Mouse (Mus musculus) kidney, embryonic 15.5 days (tissue): ENCODE results near the gene Cxadr. TPM values are rescaled to one million over a fixed set of nuclear protein-coding genes. Genes with fewer than 3 reads are reported as not detected.

Experiments used
- ATAC-seq: fragments of 200-750 bp; cut with Nextera tagmentation; replicated peaks from 2 replicates; pipeline ENCODE4 v1.8.0; 2017; ENCODE audit warnings: moderate TSS enrichment; ENCODE audit not compliant: low FRiP score
- H3K27ac ChIP-seq: fragments of 300-500 bp; sonication (generic); 2 replicates; pipeline ENCODE4 v1.5.1; 2015; ENCODE audit warnings: mild to moderate bottlenecking, inconsistent platforms
- H3K27me3 ChIP-seq: fragments of 300-500 bp; sonication (generic); 2 replicates; pipeline ENCODE4 v1.6.1; 2015; ENCODE audit warnings: inconsistent platforms
- H3K36me3 ChIP-seq: fragments of 300-500 bp; sonication (generic); 2 replicates; pipeline ENCODE4 v1.6.1; 2015; ENCODE audit warnings: inconsistent platforms
- H3K4me1 ChIP-seq: fragments of 300-500 bp; sonication (generic); 2 replicates; pipeline ENCODE4 v1.6.1; 2015; ENCODE audit warnings: inconsistent platforms
- H3K4me2 ChIP-seq: fragments of 300-500 bp; sonication (generic); 2 replicates; pipeline ENCODE4 v1.6.1; 2015; ENCODE audit warnings: moderate library complexity, mild to moderate bottlenecking, inconsistent platforms
- H3K4me3 ChIP-seq: fragments of 300-500 bp; sonication (generic); replicated peaks from 2 replicates; pipeline ENCODE4 v1.5.1; 2015; ENCODE audit warnings: mild to moderate bottlenecking, inconsistent platforms
- H3K9ac ChIP-seq: fragments of 300-500 bp; sonication (generic); 2 replicates; pipeline ENCODE4 v1.6.1; 2015; ENCODE audit warnings: mild to moderate bottlenecking, inconsistent platforms
- H3K9me3 ChIP-seq: fragments of 300-500 bp; sonication (generic); replicated peaks from 2 replicates; pipeline ENCODE4 v1.6.1; 2016; ENCODE audit warnings: inconsistent platforms
- WGBS: fragments of 180-500 bp; shearing (Covaris S2); methylation state at CpG from one replicate; pipeline ENCODE4 v1.1.7; 2015; ENCODE audit warnings: mixed read lengths; 5-methylcytosine and 5-hydroxymethylcytosine counted together
- polyA plus RNA-seq: library from polyadenylated mRNA; unstranded; fragments of >200 nt; fragmentation: Nextera tagmentation; extraction: Ambion mirVana; gene quantifications from 2 replicates; pipeline ENCODE4 v1.2.1, GENCODE M21; 2015

Cxadr gene
- polyA plus RNA-seq, 1 experiment from 2014 or later = 32.0 TPM

GRCm38 (mm10) chr16:78309258-78309657, 8.0 kb downstream of the Cxadr start:
- Histone ChIP-seq H3K4me2 (no peak overlapping the region), H3K9me3 (no peaks in the 10 kb centered on the region)

GRCm38 (mm10) chr16:78313135-78313887, 12.0 kb downstream of the Cxadr start:
- H3K27ac ChIP-seq = no peak overlapping the region
- no peak overlapping the region for H3K4me3 ChIP-seq
- H3K9me3 ChIP-seq = no peaks in the 10 kb centered on the region
- no peak for ATAC-seq
- no peak overlapping the region for H3K4me2 ChIP-seq
- no peak overlapping the region for H3K9ac ChIP-seq
- 51% methylated on average over 16 of the region's 16 CpGs for WGBS
- H3K4me1 ChIP-seq = 0 out of 2 replicates have a peak, but pooled peaks cover 7% of the 10 kb centered on the region
- no peaks in the 10 kb centered on the region for H3K27me3 ChIP-seq
- H3K36me3 ChIP-seq = no peaks in the 10 kb centered on the region

More at GRCm38 (mm10) chr16:78309258-78309657, 8.0 kb downstream of the Cxadr start:
- H3K9ac ChIP-seq = no peak overlapping the region
- 60% methylated on average over 6 of the region's 6 CpGs for WGBS
- H3K4me1 ChIP-seq = peaks cover 15% of the 10 kb centered on the region; the same call in 1 of the 2 replicates
- H3K27me3 ChIP-seq = no peaks in the 10 kb centered on the region
- no peak overlapping the region for H3K27ac ChIP-seq
- no peak for ATAC-seq
- H3K36me3 ChIP-seq = no peaks in the 10 kb centered on the region
- no peak overlapping the region for H3K4me3 ChIP-seq

GRCm38 (mm10) chr16:78314026-78314425, 12.7 kb downstream of the Cxadr start:
- Histone ChIP-seq H3K27ac (no peak overlapping the region), H3K4me3 (no peak overlapping the region), H3K27me3 (no peaks in the 10 kb centered on the region), H3K9me3 (no peaks in the 10 kb centered on the region), H3K9ac (no peak overlapping the region), H3K4me2 (no peak overlapping the region), H3K36me3 (no peaks in the 10 kb centered on the region), H3K4me1 (0 out of 2 replicates have a peak, but pooled peaks cover 10% of the 10 kb centered on the region)
- 75% methylated on average over 6 of the region's 6 CpGs for WGBS
- no peak for ATAC-seq

- no peak overlapping the region for H3K4me3 ChIP-seq
- H3K27me3 ChIP-seq = no peaks in the 10 kb centered on the region
- no peak overlapping the region for H3K4me2 ChIP-seq
- ATAC-seq = no peak
- H3K4me1 ChIP-seq = 0 out of 2 replicates have a peak, but pooled peaks cover 14% of the 10 kb centered on the region
- WGBS = 91% methylated on average over 9 of the region's 9 CpGs
- H3K9me3 ChIP-seq = no peaks in the 10 kb centered on the region
- H3K36me3 ChIP-seq = no peaks in the 10 kb centered on the region
- no peak overlapping the region for H3K27ac ChIP-seq
- no peak overlapping the region for H3K9ac ChIP-seq
Observed at GRCm38 (mm10) chr16:78316849-78317248, 15.6 kb downstream of the Cxadr start.

GRCm38 (mm10) chr16:78317960-78318359, 16.7 kb downstream of the Cxadr start:
- ATAC-seq = no peak
- 70% methylated on average over 7 of the region's 7 CpGs for WGBS
- H3K27me3 ChIP-seq = no peaks in the 10 kb centered on the region

GRCm38 (mm10) chr16:78319711-78320110, 18.4 kb downstream of the Cxadr start:
- Histone ChIP-seq H3K27ac (no peak overlapping the region), H3K4me3 (no peak overlapping the region), H3K36me3 (no peaks in the 10 kb centered on the region), H3K4me1 (0 out of 2 replicates have a peak, but pooled peaks cover 13% of the 10 kb centered on the region), H3K9me3 (no peaks in the 10 kb centered on the region), H3K27me3 (no peaks in the 10 kb centered on the region), H3K4me2 (no peak overlapping the region), H3K9ac (no peak overlapping the region)
- WGBS = 75% methylated on average over 7 of the region's 7 CpGs
- ATAC-seq = no peak

More at GRCm38 (mm10) chr16:78317960-78318359, 16.7 kb downstream of the Cxadr start:
- H3K27ac ChIP-seq = no peak overlapping the region
- H3K4me3 ChIP-seq = no peak overlapping the region
- H3K4me1 ChIP-seq = 0 out of 2 replicates have a peak, but pooled peaks cover 17% of the 10 kb centered on the region
- no peaks in the 10 kb centered on the region for H3K36me3 ChIP-seq
- no peaks in the 10 kb centered on the region for H3K9me3 ChIP-seq
- no peak overlapping the region for H3K4me2 ChIP-seq
- no peak overlapping the region for H3K9ac ChIP-seq

- H3K9me3 ChIP-seq = no peaks in the 10 kb centered on the region
- H3K27me3 ChIP-seq = no peaks in the 10 kb centered on the region
- ATAC-seq = peak; percentile 55; the same call in 1 of the 2 replicates
- H3K9ac ChIP-seq = no peak overlapping the region
- 0 out of 2 replicates have a peak, but pooled peaks cover 13% of the 10 kb centered on the region for H3K4me1 ChIP-seq
- H3K4me3 ChIP-seq = no peak overlapping the region
- H3K4me2 ChIP-seq = no peak overlapping the region
- WGBS = 20% methylated on average over 7 of the region's 7 CpGs
- H3K27ac ChIP-seq = no peak overlapping the region
- peaks cover 13% of the 10 kb centered on the region for H3K36me3 ChIP-seq
Observed at GRCm38 (mm10) chr16:78321559-78321958, 20.3 kb downstream of the Cxadr start.

- no peak overlapping the region for H3K4me2 ChIP-seq
- no peaks in the 10 kb centered on the region for H3K9me3 ChIP-seq
- no peak for ATAC-seq
- no peak overlapping the region for H3K4me3 ChIP-seq
- no peak overlapping the region for H3K9ac ChIP-seq
- peaks cover 19% of the 10 kb centered on the region for H3K36me3 ChIP-seq
- 58% methylated on average over 7 of the region's 7 CpGs for WGBS
- no peaks in the 10 kb centered on the region for H3K27me3 ChIP-seq
- no peak overlapping the region for H3K27ac ChIP-seq
- 0 out of 2 replicates have a peak, but pooled peaks cover 13% of the 10 kb centered on the region for H3K4me1 ChIP-seq
Observed at GRCm38 (mm10) chr16:78322140-78322539, 20.9 kb downstream of the Cxadr start.

- Histone ChIP-seq H3K4me1 (0 out of 2 replicates have a peak, but pooled peaks cover 7% of the 10 kb centered on the region), H3K9me3 (no peaks in the 10 kb centered on the region), H3K36me3 (peaks cover 41% of the 10 kb centered on the region), H3K27me3 (no peaks in the 10 kb centered on the region), H3K9ac (no peak overlapping the region), H3K27ac (no peak overlapping the region), H3K4me3 (no peak overlapping the region), H3K4me2 (0 out of 2 replicates have a peak overlapping the region, but pooled peaks have one; percentile 3)
- 76% methylated on average over 27 of the region's 27 CpGs for WGBS
- 0 out of 2 replicates have a peak, but pooled peaks have one; percentile 19 for ATAC-seq
Observed at GRCm38 (mm10) chr16:78325972-78326848, 24.9 kb downstream of the Cxadr start.

GRCm38 (mm10) chr16:78327562-78327961, 26.3 kb downstream of the Cxadr start:
- ATAC-seq = no peak
- 72% methylated on average over 7 of the region's 7 CpGs for WGBS
- Histone ChIP-seq H3K27me3 (no peaks in the 10 kb centered on the region), H3K36me3 (peaks cover 46% of the 10 kb centered on the region), H3K9me3 (no peaks in the 10 kb centered on the region), H3K4me3 (no peak overlapping the region), H3K4me2 (no peak overlapping the region), H3K27ac (no peak overlapping the region), H3K4me1 (no peaks in the 10 kb centered on the region), H3K9ac (no peak overlapping the region)

GRCm38 (mm10) chr16:78327999-78328398, 26.7 kb downstream of the Cxadr start:
- H3K4me2 ChIP-seq = no peak overlapping the region
- WGBS = 92% methylated on average over 12 of the region's 12 CpGs
- H3K36me3 ChIP-seq = peaks cover 50% of the 10 kb centered on the region
- no peaks in the 10 kb centered on the region for H3K4me1 ChIP-seq
- H3K4me3 ChIP-seq = no peak overlapping the region
- no peaks in the 10 kb centered on the region for H3K9me3 ChIP-seq
- ATAC-seq = no peak
- no peak overlapping the region for H3K9ac ChIP-seq
- H3K27me3 ChIP-seq = no peaks in the 10 kb centered on the region
- H3K27ac ChIP-seq = no peak overlapping the region

GRCm38 (mm10) chr16:78337226-78337625, 35.9 kb downstream of the Cxadr start:
- WGBS = 17% methylated on average over 8 of the region's 8 CpGs
- Histone ChIP-seq H3K27me3 (no peaks in the 10 kb centered on the region), H3K9me3 (no peaks in the 10 kb centered on the region), H3K9ac (no peak overlapping the region), H3K36me3 (peaks cover 39% of the 10 kb centered on the region), H3K4me1 (peaks cover 4% of the 10 kb centered on the region; the same call in 1 of the 2 replicates), H3K4me3 (no peak overlapping the region), H3K27ac (no peak overlapping the region), H3K4me2 (no peak overlapping the region)
- peak; percentile 82 for ATAC-seq
